Mouse (Mus musculus) granulocyte monocyte progenitor cell, adult 5-6 weeks (primary cell): ENCODE results near the gene Nfkbid. TPM values are rescaled to one million over a fixed set of nuclear protein-coding genes. Genes with fewer than 3 reads are reported as not detected.
A peak's percentile ranks its signal among the peaks of the same experiment; 100 is the strongest.
"Not testable (repeated sequence)": the region's sequence is repeated elsewhere in the genome, so short reads cannot be mapped to it uniquely, and the experiment has no call there.

ENCODE experiments used
- ATAC-seq: replicated peaks from 2 replicates; pipeline ENCODE4 v1.8.0; 2016; ENCODE audit warnings: mild to moderate bottlenecking, moderate TSS enrichment, inconsistent platforms; ENCODE audit not compliant: poor library complexity, severe bottlenecking
- total RNA-seq, 2 experiments: library from RNA; stranded (forward) in 1 of 2; stranded (reverse) in 1 of 2; fragments of 200-712, 200-1000 nt in 1 of 2; fragments of >200 nt in 1 of 2; fragmentation: Nextera tagmentation in 1 of 2; gene quantifications; 2 replicates each; pipeline ENCODE4 v1.2.3; 2014 to 2017

Gene Nfkbid
- total RNA-seq, 2 experiments from 2014 or later, result 6.8 to 16.0 TPM

DNA sequence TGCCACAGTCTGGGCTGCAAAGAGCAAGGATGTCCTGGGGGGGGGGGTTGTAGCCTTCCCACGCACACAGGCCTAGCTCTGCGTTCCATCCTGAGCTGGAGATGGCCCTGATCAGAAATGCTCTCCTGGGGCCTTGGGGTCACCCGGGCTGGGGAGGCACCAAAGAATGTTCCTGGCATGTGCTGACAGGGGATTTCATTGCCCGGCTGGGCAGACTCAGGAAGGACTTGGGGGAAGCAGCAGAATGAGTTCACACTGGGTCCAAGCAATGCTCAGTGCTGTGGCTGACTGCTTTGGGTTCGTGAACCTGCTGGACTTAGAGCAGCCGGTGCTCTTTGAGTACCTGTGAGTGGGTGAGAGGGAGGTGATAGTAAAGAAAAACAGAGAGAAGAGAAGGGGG lies 38.0 kb downstream of the Nfkbid start:
- ATAC-seq, result no peak

- ATAC-seq, result no peak
These were observed 42.0 kb downstream of the Nfkbid start for GRCm38 (mm10) chr7:30463568-30463967.

GRCm38 (mm10) chr7:30463996-30464395 lies 42.5 kb downstream of the Nfkbid start:
- ATAC-seq, result no peak

- no peak for ATAC-seq
These were observed 43.3 kb downstream of the Nfkbid start for GRCm38 (mm10) chr7:30464816-30465300.

- peak; percentile 89 for ATAC-seq
These were observed 50.9 kb downstream of the Nfkbid start for GRCm38 (mm10) chr7:30472411-30472810.

DNA sequence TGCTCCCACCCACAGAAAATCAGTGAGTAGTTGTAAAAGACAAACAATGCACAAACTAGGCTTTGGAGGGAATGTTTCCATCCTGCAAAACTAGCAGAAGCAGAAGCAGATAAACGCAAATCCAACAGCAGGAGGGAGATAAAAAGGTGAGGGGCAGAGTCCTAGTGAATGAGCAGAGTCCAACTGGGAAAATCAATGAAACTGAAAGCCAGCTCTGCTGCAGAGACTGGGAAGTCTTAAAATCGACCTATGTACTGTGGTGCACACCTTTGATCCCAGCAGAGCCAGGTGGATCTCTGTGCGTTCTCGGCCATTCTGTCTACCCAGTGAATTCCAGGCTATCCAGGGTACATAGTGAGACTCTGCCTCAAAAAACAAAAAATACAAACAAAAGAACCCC lies 53.5 kb downstream of the Nfkbid start:
- ATAC-seq, result no peak

DNA sequence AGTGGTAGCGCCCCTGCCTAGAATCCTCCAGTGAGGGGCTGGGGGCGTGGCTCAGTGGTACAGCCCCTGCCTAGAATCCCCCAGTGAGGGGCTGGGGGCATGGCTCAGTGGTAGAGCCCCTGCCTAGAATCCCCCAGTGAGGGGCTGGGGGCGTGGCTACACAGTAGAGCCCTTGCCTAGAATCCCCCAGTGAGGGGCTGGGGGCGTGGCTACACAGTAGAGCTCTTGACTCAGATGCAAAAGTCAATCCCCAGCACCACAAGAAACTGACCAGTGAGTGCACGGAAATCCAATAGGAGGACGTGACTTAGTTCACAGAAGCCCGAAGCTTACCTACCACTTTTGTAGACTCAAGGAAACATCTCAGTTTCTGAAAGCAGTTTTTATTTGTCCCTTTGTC lies 54.6 kb downstream of the Nfkbid start:
- ATAC-seq, result not testable (repeated sequence)

GRCm38 (mm10) chr7:30477415-30478381 lies 56.2 kb downstream of the Nfkbid start:
- ATAC-seq, result no peak

Other genes starting within 250 kb of the Nfkbid start
Only the 30 nearest of the 35 such genes appear.
- 79.3 and 81.3 TPM in 2 replicates for gene Polr2i, start 189.8 kb upstream of the Nfkbid start, total RNA-seq (2014; fragmentation: Nextera tagmentation)
- gene Polr2i, start 189.8 kb upstream of the Nfkbid start, total RNA-seq (2017), result 62.3 and 79.3 TPM in 2 replicates
- 113 and 115 TPM in 2 replicates for gene Tbcb, start 189.5 kb upstream of the Nfkbid start, total RNA-seq (2014; fragmentation: Nextera tagmentation)
- 48.2 and 53.7 TPM in 2 replicates for gene Tbcb, start 189.5 kb upstream of the Nfkbid start, total RNA-seq (2017)
- gene Ovol3, start 186.0 kb upstream of the Nfkbid start, total RNA-seq (2014; fragmentation: Nextera tagmentation), result not detected in 2 replicates
- not detected in 2 replicates for gene Ovol3, start 186.0 kb upstream of the Nfkbid start, total RNA-seq (2017)
- not detected in 2 replicates for gene Thap8, start 141.6 kb upstream of the Nfkbid start, total RNA-seq (2014; fragmentation: Nextera tagmentation)
- gene Thap8, start 141.6 kb upstream of the Nfkbid start, total RNA-seq (2017), result 0.57 TPM in 1 of 2 replicates, not detected in the other
- gene Wdr62, start 141.3 kb upstream of the Nfkbid start, total RNA-seq (2014; fragmentation: Nextera tagmentation), result 21.6 and 29.4 TPM in 2 replicates
- 4.0 and 5.8 TPM in 2 replicates for gene Wdr62, start 141.3 kb upstream of the Nfkbid start, total RNA-seq (2017)
- gene Clip3, start 130.0 kb upstream of the Nfkbid start, total RNA-seq (2014; fragmentation: Nextera tagmentation), result not detected in 2 replicates
- not detected in 2 replicates for gene Clip3, start 130.0 kb upstream of the Nfkbid start, total RNA-seq (2017)
- gene Alkbh6, start 113.0 kb upstream of the Nfkbid start, total RNA-seq (2014; fragmentation: Nextera tagmentation), result 32.6 and 33.3 TPM in 2 replicates
- gene Alkbh6, start 113.0 kb upstream of the Nfkbid start, total RNA-seq (2017), result 30.1 and 35.5 TPM in 2 replicates
- gene Syne4, start 106.9 kb upstream of the Nfkbid start, total RNA-seq (2014; fragmentation: Nextera tagmentation), result 6.3 and 8.7 TPM in 2 replicates
- gene Syne4, start 106.9 kb upstream of the Nfkbid start, total RNA-seq (2017), result 0.99 TPM in 1 of 2 replicates, not detected in the other
- 0.60 TPM in 1 of 2 replicates, not detected in the other for gene E130208F15Rik, start 100.0 kb upstream of the Nfkbid start, total RNA-seq (2014; fragmentation: Nextera tagmentation)
- 1.6 and 2.5 TPM in 2 replicates for gene E130208F15Rik, start 100.0 kb upstream of the Nfkbid start, total RNA-seq (2017)
- 10.5 and 11.8 TPM in 2 replicates for gene Sdhaf1, start 97.8 kb upstream of the Nfkbid start, total RNA-seq (2014; fragmentation: Nextera tagmentation)
- 7.8 and 12.9 TPM in 2 replicates for gene Sdhaf1, start 97.8 kb upstream of the Nfkbid start, total RNA-seq (2017)
- gene Lrfn3, start 59.0 kb upstream of the Nfkbid start, total RNA-seq (2014; fragmentation: Nextera tagmentation), result not detected in 2 replicates
- gene Lrfn3, start 59.0 kb upstream of the Nfkbid start, total RNA-seq (2017), result not detected in 2 replicates
- gene Tyrobp, start 8.0 kb upstream of the Nfkbid start, total RNA-seq (2014; fragmentation: Nextera tagmentation), result 665 and 703 TPM in 2 replicates
- gene Tyrobp, start 8.0 kb upstream of the Nfkbid start, total RNA-seq (2017), result 270 and 287 TPM in 2 replicates
- 64.6 and 70.7 TPM in 2 replicates for gene Hcst, start 1.9 kb upstream of the Nfkbid start, total RNA-seq (2014; fragmentation: Nextera tagmentation)
- 9.0 and 31.6 TPM in 2 replicates for gene Hcst, start 1.9 kb upstream of the Nfkbid start, total RNA-seq (2017)
- not detected in 2 replicates for gene Aplp1, start 23.8 kb downstream of the Nfkbid start, total RNA-seq (2014; fragmentation: Nextera tagmentation)
- gene Aplp1, start 23.8 kb downstream of the Nfkbid start, total RNA-seq (2017), result not detected in 2 replicates
- not detected in 2 replicates for gene Kirrel2, start 36.0 kb downstream of the Nfkbid start, total RNA-seq (2014; fragmentation: Nextera tagmentation)
- gene Kirrel2, start 36.0 kb downstream of the Nfkbid start, total RNA-seq (2017), result not detected in 2 replicates
- gene Nphs1, start 36.6 kb downstream of the Nfkbid start, total RNA-seq (2014; fragmentation: Nextera tagmentation), result not detected in 2 replicates
- 0.56 and 0.57 TPM in 2 replicates for gene Nphs1, start 36.6 kb downstream of the Nfkbid start, total RNA-seq (2017)
- gene Prodh2, start 71.9 kb downstream of the Nfkbid start, total RNA-seq (2014; fragmentation: Nextera tagmentation), result 2.2 TPM in 1 of 2 replicates, not detected in the other
- not detected in 2 replicates for gene Prodh2, start 71.9 kb downstream of the Nfkbid start, total RNA-seq (2017)
- 7.0 and 8.6 TPM in 2 replicates for gene Arhgap33, start 113.3 kb downstream of the Nfkbid start, total RNA-seq (2014; fragmentation: Nextera tagmentation)
- 3.7 and 3.8 TPM in 2 replicates for gene Arhgap33, start 113.3 kb downstream of the Nfkbid start, total RNA-seq (2017)
- 3.8 and 14.9 TPM in 2 replicates for gene Hspb6, start 130.4 kb downstream of the Nfkbid start, total RNA-seq (2014; fragmentation: Nextera tagmentation)
- gene Hspb6, start 130.4 kb downstream of the Nfkbid start, total RNA-seq (2017), result 3.6 and 3.9 TPM in 2 replicates
- 7.3 and 15.8 TPM in 2 replicates for gene Proser3, start 130.6 kb downstream of the Nfkbid start, total RNA-seq (2014; fragmentation: Nextera tagmentation)
- gene Proser3, start 130.6 kb downstream of the Nfkbid start, total RNA-seq (2017), result 2.8 and 9.2 TPM in 2 replicates
- gene Lin37, start 138.1 kb downstream of the Nfkbid start, total RNA-seq (2014; fragmentation: Nextera tagmentation), result 45.4 and 96.9 TPM in 2 replicates
- gene Lin37, start 138.1 kb downstream of the Nfkbid start, total RNA-seq (2017), result 23.5 and 25.3 TPM in 2 replicates
- 26.3 and 38.5 TPM in 2 replicates for gene U2af1l4, start 141.6 kb downstream of the Nfkbid start, total RNA-seq (2014; fragmentation: Nextera tagmentation)
- 58.6 and 87.2 TPM in 2 replicates for gene U2af1l4, start 141.6 kb downstream of the Nfkbid start, total RNA-seq (2017)
- gene Gm49396, start 141.6 kb downstream of the Nfkbid start, total RNA-seq (2014; fragmentation: Nextera tagmentation), result 5.2 and 12.5 TPM in 2 replicates
- gene Gm49396, start 141.6 kb downstream of the Nfkbid start, total RNA-seq (2017), result 5.1 and 6.3 TPM in 2 replicates
- 218 and 221 TPM in 2 replicates for gene Psenen, start 141.9 kb downstream of the Nfkbid start, total RNA-seq (2014; fragmentation: Nextera tagmentation)
- 156 and 184 TPM in 2 replicates for gene Psenen, start 141.9 kb downstream of the Nfkbid start, total RNA-seq (2017)
- gene Igflr1, start 143.7 kb downstream of the Nfkbid start, total RNA-seq (2014; fragmentation: Nextera tagmentation), result 4.9 and 10.6 TPM in 2 replicates
- 0.34 TPM in 1 of 2 replicates, not detected in the other for gene Igflr1, start 143.7 kb downstream of the Nfkbid start, total RNA-seq (2017)
- 48.1 and 64.3 TPM in 2 replicates for gene Kmt2b, start 167.0 kb downstream of the Nfkbid start, total RNA-seq (2014; fragmentation: Nextera tagmentation)
- gene Kmt2b, start 167.0 kb downstream of the Nfkbid start, total RNA-seq (2017), result 5.9 and 9.5 TPM in 2 replicates
- gene Zbtb32, start 177.2 kb downstream of the Nfkbid start, total RNA-seq (2014; fragmentation: Nextera tagmentation), result not detected in 2 replicates
- not detected in 2 replicates for gene Zbtb32, start 177.2 kb downstream of the Nfkbid start, total RNA-seq (2017)
- 3.4 TPM in 1 of 2 replicates, not detected in the other for gene Upk1a, start 191.1 kb downstream of the Nfkbid start, total RNA-seq (2014; fragmentation: Nextera tagmentation)
- gene Upk1a, start 191.1 kb downstream of the Nfkbid start, total RNA-seq (2017), result not detected in 2 replicates
- gene Cox6b1, start 204.4 kb downstream of the Nfkbid start, total RNA-seq (2014; fragmentation: Nextera tagmentation), result 436 and 560 TPM in 2 replicates
- gene Cox6b1, start 204.4 kb downstream of the Nfkbid start, total RNA-seq (2017), result 470 and 484 TPM in 2 replicates
- not detected in 2 replicates for gene Etv2, start 214.1 kb downstream of the Nfkbid start, total RNA-seq (2014; fragmentation: Nextera tagmentation)
- gene Etv2, start 214.1 kb downstream of the Nfkbid start, total RNA-seq (2017), result not detected in 2 replicates